Mouse (Mus musculus) limb, embryonic 14.5 days (tissue): ENCODE results near the gene Traf5. TPM values are rescaled to one million over a fixed set of nuclear protein-coding genes. Genes with fewer than 3 reads are reported as not detected.

Experiments used
- ATAC-seq: fragments of 200-750 bp; cut with Nextera tagmentation; 2 replicates; pipeline ENCODE4 v1.8.0; 2017; ENCODE audit warnings: low read depth, moderate number of reproducible peaks, moderate TSS enrichment; ENCODE audit not compliant: low FRiP score
- DNase-seq: peaks from one replicate; pipeline ENCODE4 v3.0.0-alpha.2; 2015; ENCODE audit warnings: low spot score
- H3K27ac ChIP-seq: fragments of 300-500 bp; sonication (generic); replicated peaks from 2 replicates; pipeline ENCODE4 v1.5.1; 2014; ENCODE audit warnings: low read depth, mild to moderate bottlenecking, low read length, moderate library complexity, mixed read lengths
- H3K27me3 ChIP-seq: fragments of 300-500 bp; sonication (generic); 2 replicates; pipeline ENCODE4 v1.6.1; 2014; ENCODE audit warnings: low read length, mixed read lengths; ENCODE audit not compliant: control insufficient read depth, insufficient read depth
- H3K36me3 ChIP-seq: fragments of 300-500 bp; sonication (generic); 2 replicates; pipeline ENCODE4 v1.6.1; 2014; ENCODE audit warnings: mild to moderate bottlenecking, low read length, moderate library complexity, mixed read lengths; ENCODE audit not compliant: control insufficient read depth, insufficient read depth
- H3K4me1 ChIP-seq: fragments of 300-500 bp; sonication (generic); 2 replicates; pipeline ENCODE4 v1.6.1; 2014; ENCODE audit warnings: antibody characterized with exemption, low read length, mixed read lengths; ENCODE audit not compliant: control insufficient read depth, insufficient read depth
- H3K4me2 ChIP-seq: fragments of 300-500 bp; sonication (generic); replicated peaks from 2 replicates; pipeline ENCODE4 v1.6.1; 2014; ENCODE audit warnings: low read depth, mild to moderate bottlenecking, low read length, moderate library complexity; ENCODE audit not compliant: severe bottlenecking
- H3K4me3 ChIP-seq: fragments of 300-500 bp; sonication (generic); replicated peaks from 2 replicates; pipeline ENCODE4 v1.5.1; 2014; ENCODE audit warnings: low read length
- H3K9ac ChIP-seq: fragments of 300-500 bp; sonication (generic); 2 replicates; pipeline ENCODE4 v1.6.1; 2014; ENCODE audit warnings: mild to moderate bottlenecking, low read depth, low read length, moderate library complexity; ENCODE audit not compliant: severe bottlenecking
- H3K9me3 ChIP-seq: fragments of 300-500 bp; sonication (generic); 2 replicates; pipeline ENCODE4 v1.6.1; 2016; ENCODE audit warnings: low read length; ENCODE audit not compliant: control insufficient read depth
- POLR2A ChIP-seq: fragments of 200-500 bp; IDR thresholded peaks from 2 replicates; pipeline ENCODE4 v1.8.0; 2012; ENCODE audit warnings: inconsistent platforms, mild to moderate bottlenecking, moderate library complexity, borderline replicate concordance; ENCODE audit not compliant: insufficient read depth, insufficient read length; ENCODE audit errors: extremely low read depth
- WGBS: fragments of 180-500 bp; shearing (Covaris S2); extraction: QIAGEN DNeasy Blood & Tissue Kit; methylation state at CpG from one replicate; pipeline ENCODE4 v1.1.7; 2014; 5-methylcytosine and 5-hydroxymethylcytosine counted together
- polyA plus RNA-seq, 2 experiments: library from polyadenylated mRNA; depleted of rRNA in 1 of 2; stranded (reverse) in 1 of 2; unstranded in 1 of 2; fragments of >200 nt; fragmentation: Nextera tagmentation in 1 of 2; extraction: Ambion mirVana in 1 of 2; gene quantifications; 2 replicates each; pipeline versions ENCODE4 v1.2.1 to v1.2.3; 2012 to 2014

Traf5 gene
- polyA plus RNA-seq, 2 experiments, result 19.1 to 21.0 TPM

DNA sequence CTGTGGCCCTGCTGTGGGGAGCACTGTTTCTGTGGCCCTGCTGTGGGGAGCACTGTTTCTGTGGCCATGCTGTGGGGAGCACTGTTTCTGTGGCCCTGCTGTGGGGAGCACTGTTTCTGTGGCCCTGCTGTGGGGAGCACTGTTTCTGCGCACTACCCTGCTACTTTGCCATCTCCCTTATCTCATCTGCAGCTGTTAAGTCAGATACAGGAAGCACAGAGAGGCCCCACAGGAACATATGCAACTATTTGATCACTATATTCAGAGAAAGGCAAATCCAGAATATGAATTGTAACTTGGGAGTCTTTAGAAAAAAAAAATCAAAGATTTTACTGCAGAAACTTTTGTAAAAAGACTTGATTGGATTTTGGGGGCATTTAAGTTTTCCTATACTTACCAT is 23.0 kb upstream of the Traf5 start:
- Histone ChIP-seq H3K4me3 (no peak overlapping the region), H3K4me1 (no peaks in the 10 kb centered on the region), H3K27me3 (no peaks in the 10 kb centered on the region), H3K9me3 (no peaks in the 10 kb centered on the region), H3K4me2 (no peak overlapping the region), H3K27ac (no peak overlapping the region), H3K9ac (no peak overlapping the region), H3K36me3 (peaks cover 72% of the 10 kb centered on the region)
- 93% methylated on average over 1 of the region's 1 CpGs for WGBS
- TF ChIP-seq POLR2A, result no peak
- DNase-seq (no peak), ATAC-seq (no peak)

DNA sequence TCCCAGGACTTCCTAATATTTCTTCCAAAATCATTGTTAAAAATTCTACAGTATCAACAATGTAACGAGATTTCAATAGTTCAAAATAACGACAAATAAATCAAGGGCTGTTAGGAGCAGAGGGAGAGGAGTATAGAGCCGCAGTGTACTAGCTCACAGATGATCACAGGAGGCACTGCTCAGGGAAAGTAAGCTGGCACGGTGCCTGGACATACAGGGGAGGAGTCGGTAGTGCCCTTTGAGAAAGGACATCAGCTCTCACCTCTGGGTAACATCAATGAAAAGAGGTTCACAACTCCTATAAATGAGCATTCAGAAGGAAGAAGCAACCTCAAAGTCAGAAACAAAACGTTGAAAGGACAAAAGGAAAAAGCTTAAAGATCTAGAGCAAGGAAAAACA is 16.8 kb upstream of the Traf5 start:
- WGBS, result 76% methylated on average over 6 of the region's 6 CpGs

DNA sequence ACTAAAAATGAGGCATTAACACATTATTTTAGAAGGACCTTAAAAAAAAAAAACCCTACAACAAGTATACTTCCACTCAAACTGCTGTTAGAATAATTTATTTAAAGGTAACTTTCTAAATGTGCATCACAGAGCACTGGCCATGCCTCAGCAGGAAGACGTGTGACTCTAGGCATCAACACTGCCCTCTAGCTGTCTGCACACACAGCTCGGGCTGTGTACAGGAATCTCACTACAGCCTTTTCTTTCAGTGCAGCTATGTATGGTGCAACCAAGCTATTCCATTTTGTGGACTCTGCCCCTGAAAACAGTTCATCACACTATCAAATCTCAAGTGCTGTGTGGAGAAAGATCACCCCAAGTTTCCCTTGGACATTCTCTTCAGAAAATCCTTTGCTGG is 15.0 kb upstream of the Traf5 start:
- peak; percentile 65; the same call in 1 of the 2 replicates for ATAC-seq
- DNase-seq, result peak; percentile 40
- no peak overlapping the region for H3K4me3 ChIP-seq
- 22% methylated on average over 2 of the region's 2 CpGs for WGBS
- H3K4me1 ChIP-seq, result no peaks in the 10 kb centered on the region
- peaks cover 54% of the 10 kb centered on the region for H3K36me3 ChIP-seq
- H3K4me2 ChIP-seq, result no peak overlapping the region
- no peak for TF ChIP-seq POLR2A
- no peaks in the 10 kb centered on the region for H3K27me3 ChIP-seq
- H3K27ac ChIP-seq, result no peak overlapping the region
- no peak overlapping the region for H3K9ac ChIP-seq
- H3K9me3 ChIP-seq, result no peaks in the 10 kb centered on the region

More for the DNA sequence above, 16.8 kb upstream of the Traf5 start:
- Histone ChIP-seq H3K4me1 (no peaks in the 10 kb centered on the region), H3K27ac (no peak overlapping the region), H3K4me3 (no peak overlapping the region), H3K4me2 (no peak overlapping the region), H3K9me3 (no peaks in the 10 kb centered on the region), H3K9ac (no peak overlapping the region), H3K36me3 (peaks cover 57% of the 10 kb centered on the region), H3K27me3 (no peaks in the 10 kb centered on the region)
- DNase-seq (no peak), ATAC-seq (no peak)
- TF ChIP-seq POLR2A, result no peak

DNA sequence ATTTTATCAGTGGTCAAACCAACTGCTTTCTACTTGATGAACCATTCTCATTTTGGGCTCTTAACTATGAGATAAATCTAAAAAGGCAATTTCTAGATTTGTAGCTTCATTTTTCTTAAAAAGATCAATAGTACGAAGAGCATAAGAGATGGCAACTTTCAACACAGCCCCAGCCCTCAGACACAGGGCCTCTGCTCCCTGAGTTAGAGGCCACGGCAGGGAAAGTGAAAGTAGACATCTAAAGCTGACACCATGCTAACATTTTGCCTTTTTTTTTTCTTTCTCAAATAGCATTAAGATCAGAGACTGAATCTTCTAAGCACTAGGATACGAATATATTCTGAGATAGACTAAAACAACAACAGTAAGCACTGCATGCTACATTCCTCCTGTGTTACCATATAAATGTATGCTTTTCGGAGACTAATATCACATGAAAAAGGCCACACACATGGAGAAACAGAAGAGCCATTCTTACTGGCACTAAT is 13.6 kb upstream of the Traf5 start:
- Histone ChIP-seq H3K36me3 (peaks cover 58% of the 10 kb centered on the region), H3K4me1 (no peaks in the 10 kb centered on the region), H3K27me3 (no peaks in the 10 kb centered on the region), H3K27ac (no peak overlapping the region), H3K9me3 (no peaks in the 10 kb centered on the region), H3K4me2 (no peak overlapping the region), H3K9ac (no peak overlapping the region), H3K4me3 (no peak overlapping the region)
- WGBS, result 88% methylated on average over 4 of the region's 4 CpGs
- TF ChIP-seq POLR2A, result no peak
- DNase-seq (no peak), ATAC-seq (no peak)

DNA sequence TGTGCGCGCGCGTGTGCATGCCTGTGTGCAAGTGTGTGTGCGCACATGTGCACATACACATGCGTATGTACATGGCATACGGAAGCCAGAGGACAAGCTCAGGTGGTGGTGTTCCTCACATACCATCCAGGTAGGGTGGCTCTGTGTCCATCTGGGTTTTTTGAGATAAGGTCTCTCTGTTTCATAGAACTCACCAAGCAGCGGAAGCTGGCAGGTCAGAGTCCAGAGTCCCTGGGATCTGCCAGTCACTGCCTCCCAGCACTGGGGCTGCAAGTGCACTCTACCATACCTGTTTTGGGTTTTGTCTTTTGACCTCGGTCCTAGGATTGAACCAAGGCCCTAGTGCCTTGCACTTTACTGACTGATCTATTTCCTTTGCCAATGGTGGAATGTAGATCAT is 11.7 kb upstream of the Traf5 start:
- Histone ChIP-seq H3K4me3 (no peak overlapping the region), H3K4me1 (no peaks in the 10 kb centered on the region), H3K36me3 (peaks cover 51% of the 10 kb centered on the region), H3K9me3 (no peaks in the 10 kb centered on the region), H3K27ac (no peak overlapping the region), H3K4me2 (no peak overlapping the region), H3K9ac (no peak overlapping the region), H3K27me3 (no peaks in the 10 kb centered on the region)
- DNase-seq (no peak), ATAC-seq (no peak)
- WGBS, result 98% methylated on average over 9 of the region's 9 CpGs
- TF ChIP-seq POLR2A, result no peak

DNA sequence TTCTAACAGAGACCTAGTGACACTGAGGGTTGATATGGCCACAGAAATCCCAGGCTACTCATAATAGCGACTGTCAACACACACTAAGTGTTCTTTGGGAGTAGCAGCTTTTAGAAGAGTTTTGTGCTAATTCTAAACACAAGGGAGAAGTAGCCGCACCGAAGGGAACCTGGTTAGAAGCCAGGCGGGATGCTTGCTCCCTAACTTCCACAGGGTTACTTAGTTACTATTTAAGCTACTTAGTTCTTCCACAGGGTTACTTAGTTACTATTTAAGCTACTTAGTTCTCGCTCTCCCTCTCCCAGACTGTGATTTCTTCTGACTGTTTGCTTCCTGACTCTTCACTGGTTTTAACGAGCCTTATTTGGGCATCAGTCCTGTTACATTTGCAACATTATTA is 10.8 kb upstream of the Traf5 start:
- Histone ChIP-seq H3K4me2 (no peak overlapping the region), H3K27me3 (no peaks in the 10 kb centered on the region), H3K4me1 (no peaks in the 10 kb centered on the region), H3K4me3 (no peak overlapping the region), H3K9ac (no peak overlapping the region), H3K9me3 (no peaks in the 10 kb centered on the region), H3K36me3 (peaks cover 54% of the 10 kb centered on the region), H3K27ac (no peak overlapping the region)
- no peak for TF ChIP-seq POLR2A
- DNase-seq, result no peak
- ATAC-seq, result no peak
- 88% methylated on average over 6 of the region's 6 CpGs for WGBS
